Mouse (Mus musculus) lung, postnatal 0 days (tissue): ENCODE data around the gene Nrcam.

Experiments
- CTCF ChIP-seq: IDR thresholded peaks from 2 replicates; pipeline ENCODE4 v1.5.1; 2016; ENCODE audit warnings: antibody characterized with exemption, mild to moderate bottlenecking
- EP300 ChIP-seq: IDR thresholded peaks from 2 replicates; pipeline ENCODE4 v1.6.1; 2016; ENCODE audit warnings: antibody characterized with exemption, mild to moderate bottlenecking, control low read depth

DNA sequence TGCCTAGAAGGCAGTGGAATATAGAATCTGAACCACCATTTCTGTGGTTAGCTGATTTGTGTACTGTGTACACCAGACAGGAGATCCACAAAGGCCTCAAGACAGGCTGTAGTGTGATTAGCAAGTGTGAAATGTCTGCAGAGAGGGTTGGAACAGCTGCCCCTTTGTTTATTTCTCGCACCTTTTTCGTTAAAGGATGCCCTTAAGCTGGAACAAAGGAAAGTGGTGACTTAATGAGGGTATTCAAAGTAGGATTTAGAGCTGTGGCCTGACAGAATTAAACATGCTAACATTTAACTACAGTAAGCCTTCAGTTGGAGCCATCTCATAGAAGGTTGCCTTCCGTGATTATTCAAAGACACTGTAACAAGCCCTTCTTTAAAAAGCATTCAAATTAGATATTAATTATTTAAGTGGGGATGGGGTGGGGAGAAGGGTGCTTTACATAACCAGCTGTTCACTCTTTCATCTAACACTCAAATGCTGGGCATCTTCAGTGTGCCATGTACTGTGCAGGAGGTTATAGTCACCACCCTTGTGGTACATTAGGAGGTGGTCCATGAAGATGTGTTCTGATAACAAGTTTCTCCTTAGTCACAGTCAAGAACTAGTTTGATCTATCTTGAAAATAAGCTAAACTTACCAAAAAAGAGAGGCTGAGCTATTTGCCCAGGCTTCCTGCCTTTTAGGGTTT lies 75.2 kb downstream of the Nrcam start:
- TF ChIP-seq CTCF (no peak), EP300 (no peak)
